Mouse (Mus musculus) embryonic facial prominence, embryonic 11.5 days (tissue): ENCODE measurements around the gene Gna13. TPM values are rescaled to one million over a fixed set of nuclear protein-coding genes. Genes with fewer than 3 reads are reported as not detected.

Experiments used
- ATAC-seq: fragments of 200-750 bp; cut with Nextera tagmentation; replicated peaks from 2 replicates; pipeline ENCODE4 v1.8.0; 2017; ENCODE audit warnings: low read depth; ENCODE audit not compliant: insufficient number of reproducible peaks, low FRiP score, low TSS enrichment
- DNase-seq: peaks from one replicate; pipeline ENCODE4 v3.0.0-alpha.2; 2015; ENCODE audit warnings: low spot score
- H3K27ac ChIP-seq: fragments of 300-500 bp; sonication (generic); replicated peaks from 2 replicates; pipeline ENCODE4 v1.5.1; 2014; ENCODE audit warnings: mild to moderate bottlenecking, low read depth, low read length, control low read depth
- H3K27me3 ChIP-seq: fragments of 300-500 bp; sonication (generic); 2 replicates; pipeline ENCODE4 v1.6.1; 2014; ENCODE audit warnings: mild to moderate bottlenecking, low read length, moderate library complexity, mixed read lengths; ENCODE audit not compliant: control insufficient read depth, insufficient read depth
- H3K36me3 ChIP-seq: fragments of 300-500 bp; sonication (generic); replicated peaks from 2 replicates; pipeline ENCODE4 v1.6.1; 2014; ENCODE audit warnings: low read depth, mild to moderate bottlenecking, low read length, moderate library complexity, mixed read lengths; ENCODE audit not compliant: control insufficient read depth, insufficient read depth
- H3K4me1 ChIP-seq: fragments of 300-500 bp; sonication (generic); 2 replicates; pipeline ENCODE4 v1.6.1; 2014; ENCODE audit warnings: low read length, mixed read lengths; ENCODE audit not compliant: control insufficient read depth, insufficient read depth
- H3K4me2 ChIP-seq: fragments of 300-500 bp; sonication (generic); 2 replicates; pipeline ENCODE4 v1.6.1; 2014; ENCODE audit warnings: low read depth, mild to moderate bottlenecking, control low read depth, low read length, moderate library complexity
- H3K4me3 ChIP-seq: fragments of 300-500 bp; sonication (generic); 2 replicates; pipeline ENCODE4 v1.5.1; 2014; ENCODE audit warnings: low read depth, low read length, control low read depth
- H3K9ac ChIP-seq: fragments of 300-500 bp; sonication (generic); replicated peaks from 2 replicates; pipeline ENCODE4 v1.6.1; 2014; ENCODE audit warnings: mild to moderate bottlenecking, control low read depth, low read length
- H3K9me3 ChIP-seq: fragments of 300-500 bp; sonication (generic); replicated peaks from 2 replicates; pipeline ENCODE4 v1.6.1; 2016; ENCODE audit warnings: mild to moderate bottlenecking, low read length, inconsistent platforms, mixed read lengths; ENCODE audit not compliant: control insufficient read depth
- WGBS: fragments of 180-500 bp; shearing (Covaris S2); extraction: QIAGEN DNeasy Blood & Tissue Kit; methylation state at CpG from one replicate; pipeline ENCODE4 v1.1.7; 2014; 5-methylcytosine and 5-hydroxymethylcytosine counted together
- polyA plus RNA-seq: library from polyadenylated mRNA; unstranded; fragments of >200 nt; fragmentation: Nextera tagmentation; extraction: Ambion mirVana; gene quantifications from 2 replicates; pipeline ENCODE4 v1.2.1, GENCODE M21; 2014

Gna13 gene
- polyA plus RNA-seq, 1 experiment from 2014 or later: 20.8 TPM

DNA sequence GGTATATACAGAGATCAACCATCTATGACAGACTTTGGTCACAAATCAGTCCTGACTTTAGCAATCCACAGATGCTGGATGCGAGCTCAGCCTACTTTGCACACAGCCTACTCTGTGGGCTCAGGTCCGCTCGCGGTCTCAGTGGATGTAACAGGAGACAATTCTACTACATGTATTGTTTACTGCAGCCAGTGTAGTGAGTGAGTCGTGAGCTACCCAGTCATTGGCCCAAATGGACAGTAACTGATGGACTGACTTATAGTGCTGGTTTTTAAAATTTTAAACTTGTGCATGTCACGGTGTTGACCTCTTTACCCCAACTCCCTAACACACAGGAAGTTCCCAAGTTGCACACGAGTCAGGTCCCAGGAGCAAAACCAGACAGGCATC is 1.4 kb upstream of the Gna13 start:
- H3K9me3 ChIP-seq: no peaks in the 10 kb centered on the region
- H3K9ac ChIP-seq: no peak overlapping the region
- H3K4me3 ChIP-seq: no peak overlapping the region
- no peak for DNase-seq
- no peak for ATAC-seq
- H3K4me2 ChIP-seq: peak overlapping the region; percentile 53; the same call in 1 of the 2 replicates
- no peaks in the 10 kb centered on the region for H3K4me1 ChIP-seq
- H3K36me3 ChIP-seq: no peaks in the 10 kb centered on the region
- 74% methylated on average over 7 of the region's 7 CpGs for WGBS
- H3K27me3 ChIP-seq: no peaks in the 10 kb centered on the region
- H3K27ac ChIP-seq: no peak overlapping the region

DNA sequence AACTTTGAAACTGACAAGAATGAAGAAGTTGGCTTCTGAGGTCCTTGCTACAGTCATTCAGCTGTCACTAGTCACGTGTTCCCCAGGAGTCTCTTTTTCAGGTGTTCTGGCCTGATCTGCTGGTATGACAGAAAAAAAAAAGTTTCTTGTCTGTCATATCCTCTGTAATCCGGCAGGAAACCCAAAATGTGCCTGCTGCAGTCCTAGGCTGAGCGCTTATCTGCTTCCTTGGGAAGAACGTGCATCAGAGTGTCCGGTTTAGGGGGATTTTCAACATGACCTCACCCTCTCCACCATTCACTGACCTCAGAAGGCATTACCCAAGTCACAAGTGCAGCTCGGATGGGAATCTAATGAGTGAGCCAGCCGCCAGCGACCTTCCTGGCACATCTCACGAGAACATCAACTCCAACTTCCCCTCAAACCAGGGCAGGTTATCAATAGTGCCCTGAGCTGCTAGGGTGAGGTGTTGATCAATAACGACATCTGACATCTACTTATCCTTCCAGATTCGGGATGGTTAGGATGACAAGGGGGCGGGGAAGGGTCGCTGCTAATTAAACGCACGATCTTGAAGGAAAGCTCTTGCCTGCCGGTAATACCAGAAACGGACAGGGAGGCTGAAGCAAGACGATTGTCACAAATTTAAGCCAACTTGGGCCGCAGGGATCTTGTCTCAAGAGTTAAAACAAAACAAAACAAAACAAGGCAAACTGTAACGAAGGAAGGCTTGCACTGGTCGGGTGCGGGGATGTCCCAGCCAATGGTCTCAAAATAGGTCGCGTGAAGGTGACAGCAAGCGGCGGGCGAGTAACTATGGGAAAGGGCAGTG is 784 bp upstream of the Gna13 start:
- H3K27me3 ChIP-seq: no peaks in the 10 kb centered on the region
- H3K4me3 ChIP-seq: peak overlapping the region; percentile 89
- H3K4me1 ChIP-seq: no peaks in the 10 kb centered on the region
- WGBS: 6% methylated on average over 27 of the region's 27 CpGs
- peak overlapping the region; percentile 58 for H3K9ac ChIP-seq
- ATAC-seq (peak; percentile 53; the same call in 1 of the 2 replicates), DNase-seq (peak; percentile 35)
- H3K9me3 ChIP-seq: no peaks in the 10 kb centered on the region
- peak overlapping the region; percentile 53 for H3K4me2 ChIP-seq
- H3K36me3 ChIP-seq: no peaks in the 10 kb centered on the region
- no peak overlapping the region for H3K27ac ChIP-seq

DNA sequence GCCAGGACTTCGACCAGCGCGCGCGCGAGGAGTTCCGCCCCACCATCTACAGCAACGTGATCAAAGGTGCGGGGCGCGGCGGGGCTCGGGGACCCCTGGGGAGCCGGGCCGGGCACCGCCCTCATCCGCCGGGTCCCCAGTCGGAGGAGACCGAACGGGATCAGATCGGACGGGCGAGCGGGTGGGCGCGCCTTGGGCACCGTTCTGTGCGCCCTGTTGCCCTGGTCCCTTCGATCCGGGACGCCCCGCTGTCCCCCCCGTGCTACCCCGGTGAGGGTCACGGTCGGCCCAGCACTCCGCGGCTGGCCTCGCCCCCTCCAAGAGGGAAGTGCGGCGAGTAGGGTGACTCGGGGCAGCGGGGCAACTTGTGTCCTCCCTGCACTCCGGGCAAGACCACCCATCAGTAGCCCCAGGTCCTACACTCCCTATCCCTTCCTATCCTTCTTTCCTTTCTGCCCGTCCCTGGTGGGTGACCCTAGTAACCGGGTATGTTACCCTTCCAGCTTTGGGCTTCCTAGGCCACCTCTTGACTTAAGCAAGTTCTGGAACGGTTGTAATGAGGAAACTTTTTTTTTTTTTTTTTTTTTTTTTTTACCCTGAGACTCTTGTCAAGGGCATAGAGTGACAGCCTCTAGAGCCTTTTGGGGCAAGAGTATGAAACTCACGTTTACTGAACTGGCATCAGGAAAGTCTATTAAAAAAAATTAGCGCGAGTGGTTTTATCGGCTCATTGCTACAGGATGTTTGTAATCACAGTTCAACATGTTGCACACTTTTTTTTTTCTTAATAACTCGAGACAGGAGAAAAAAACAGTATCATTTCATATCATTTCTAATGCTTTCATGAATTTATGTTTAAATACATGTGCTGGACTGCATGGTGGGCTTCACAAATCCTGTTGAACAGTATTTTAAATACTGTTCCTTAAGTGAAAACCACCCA is 831 bp downstream of the Gna13 start:
- DNase-seq (peak; percentile 54), ATAC-seq (peak; percentile 53)
- Histone ChIP-seq H3K4me2 (peak overlapping the region; percentile 78), H3K27me3 (no peaks in the 10 kb centered on the region), H3K27ac (peak overlapping the region; percentile 84), H3K36me3 (no peaks in the 10 kb centered on the region; the same call in 1 of the 2 replicates), H3K9ac (peak overlapping the region; percentile 92), H3K4me3 (peak overlapping the region; percentile 89), H3K9me3 (no peaks in the 10 kb centered on the region), H3K4me1 (no peaks in the 10 kb centered on the region)
- WGBS: 3% methylated on average over 52 of the region's 53 CpGs

- ATAC-seq (no peak), DNase-seq (no peak)
- Histone ChIP-seq H3K36me3 (no peaks in the 10 kb centered on the region; the same call in 1 of the 2 replicates), H3K4me3 (0 out of 2 replicates have a peak overlapping the region, but pooled peaks have one; percentile 3), H3K27me3 (no peaks in the 10 kb centered on the region), H3K9me3 (no peaks in the 10 kb centered on the region), H3K4me1 (no peaks in the 10 kb centered on the region), H3K4me2 (peak overlapping the region; percentile 1; the same call in 1 of the 2 replicates), H3K9ac (no peak overlapping the region), H3K27ac (no peak overlapping the region)
- 66% methylated on average over 2 of the region's 2 CpGs for WGBS
Measured at GRCm38 (mm10) chr11:109364337-109364736, 1.7 kb downstream of the Gna13 start.

DNA sequence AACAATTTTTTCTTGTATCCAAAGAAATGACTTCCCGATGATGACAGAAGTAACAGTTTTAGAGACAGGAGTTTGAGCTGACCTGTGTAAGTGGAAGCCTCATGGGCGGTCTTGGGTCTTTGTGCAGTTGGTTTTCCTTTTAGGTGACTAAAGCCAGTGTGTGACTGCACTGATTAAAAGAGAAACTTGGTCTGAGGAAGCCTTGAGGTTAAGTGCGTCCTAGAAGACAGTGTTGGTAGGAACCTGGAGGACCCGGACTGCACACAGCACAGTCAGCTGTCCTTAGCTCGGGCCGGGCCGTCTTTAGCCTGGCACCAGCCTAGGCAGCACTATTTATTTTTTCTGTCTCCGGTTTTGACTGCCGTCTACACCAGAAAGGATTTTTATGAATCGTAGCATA is 2.2 kb downstream of the Gna13 start:
- DNase-seq: no peak
- no peak overlapping the region for H3K9ac ChIP-seq
- no peak overlapping the region for H3K27ac ChIP-seq
- no peak for ATAC-seq
- no peak overlapping the region for H3K4me2 ChIP-seq
- H3K27me3 ChIP-seq: no peaks in the 10 kb centered on the region
- no peaks in the 10 kb centered on the region for H3K4me1 ChIP-seq
- H3K36me3 ChIP-seq: no peaks in the 10 kb centered on the region; the same call in 1 of the 2 replicates
- 0 out of 2 replicates have a peak overlapping the region, but pooled peaks have one; percentile 3 for H3K4me3 ChIP-seq
- no peaks in the 10 kb centered on the region for H3K9me3 ChIP-seq
- WGBS: 76% methylated on average over 10 of the region's 10 CpGs

- no peak overlapping the region for H3K27ac ChIP-seq
- no peak for DNase-seq
- H3K4me2 ChIP-seq: no peak overlapping the region
- WGBS: 93% methylated on average over 5 of the region's 5 CpGs
- H3K9ac ChIP-seq: no peak overlapping the region
- H3K4me1 ChIP-seq: no peaks in the 10 kb centered on the region
- no peaks in the 10 kb centered on the region; the same call in 1 of the 2 replicates for H3K36me3 ChIP-seq
- no peak overlapping the region for H3K4me3 ChIP-seq
- H3K9me3 ChIP-seq: no peaks in the 10 kb centered on the region
- no peak for ATAC-seq
- H3K27me3 ChIP-seq: no peaks in the 10 kb centered on the region
Measured at GRCm38 (mm10) chr11:109365818-109366217, 3.2 kb downstream of the Gna13 start.

GRCm38 (mm10) chr11:109366802-109367579 is 4.4 kb downstream of the Gna13 start:
- H3K4me3 ChIP-seq: no peak overlapping the region
- H3K9ac ChIP-seq: no peak overlapping the region
- H3K4me2 ChIP-seq: no peak overlapping the region
- no peaks in the 10 kb centered on the region for H3K27me3 ChIP-seq
- H3K36me3 ChIP-seq: no peaks in the 10 kb centered on the region; the same call in 1 of the 2 replicates
- DNase-seq (no peak), ATAC-seq (no peak)
- 84% methylated on average over 15 of the region's 15 CpGs for WGBS
- no peaks in the 10 kb centered on the region for H3K4me1 ChIP-seq
- no peak overlapping the region for H3K27ac ChIP-seq
- H3K9me3 ChIP-seq: no peaks in the 10 kb centered on the region
